Mouse (Mus musculus): ENCODE measurements around the gene Cenpx. TPM values are rescaled to one million over a fixed set of nuclear protein-coding genes. Genes with fewer than 3 reads are reported as not detected.
A peak's percentile ranks its signal among the peaks of the same experiment; 100 is the strongest.

Gene Cenpx
- polyA plus RNA-seq, 1 experiment from 2014 or later = 151 TPM

DNA sequence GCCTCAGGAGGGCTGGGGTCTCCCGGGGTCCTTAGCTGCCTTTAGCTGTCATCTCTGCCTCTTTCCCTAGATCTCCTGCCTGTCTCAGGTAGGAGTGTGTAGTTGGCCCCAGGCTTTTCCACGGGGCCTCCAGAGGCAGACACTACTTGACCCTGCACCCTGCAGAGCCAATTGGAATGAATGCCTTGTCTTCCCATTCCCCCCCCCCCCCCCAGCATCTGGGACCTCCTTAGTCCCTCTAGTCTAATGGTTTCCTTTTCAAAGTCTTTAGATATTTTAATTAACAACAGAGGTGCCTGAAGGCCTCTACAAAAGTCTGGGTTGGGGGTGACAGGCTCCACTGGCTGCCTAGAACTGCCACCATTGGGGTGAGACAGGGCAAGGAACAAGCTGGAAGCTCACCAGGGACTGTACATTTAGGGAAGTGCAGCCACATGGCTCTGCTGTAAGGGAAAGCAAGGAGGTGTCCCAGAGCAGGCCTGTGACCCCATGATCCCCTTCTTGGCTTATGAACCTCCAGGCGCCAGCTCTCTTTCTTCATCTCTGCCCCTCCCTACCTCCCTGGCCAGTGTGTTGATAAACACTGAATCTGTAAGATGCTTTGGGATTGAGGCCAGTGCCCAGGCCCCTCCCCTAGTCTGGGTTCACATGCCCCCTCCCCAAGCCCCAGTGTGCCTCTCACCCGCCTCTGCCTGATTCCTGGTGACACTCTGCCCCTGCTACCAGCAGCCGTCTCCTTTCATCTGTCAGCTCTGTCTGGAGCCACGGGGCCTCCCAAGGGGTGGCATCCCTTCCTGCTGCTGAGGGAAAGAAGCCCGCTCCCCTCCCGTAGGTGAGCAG, 8.8 kb downstream of the Cenpx start:
- ATAC-seq (ENCODE audit: low FRiP score, low TSS enrichment) = peak; percentile 55
- Histone ChIP-seq H3K27me3 (ENCODE audit: insufficient read depth, low read length) (no peaks in the 10 kb centered on the region), H3K36me3 (ENCODE audit: insufficient read depth, low read length) (peaks cover 10% of the 10 kb centered on the region), H3K9ac (replicated peaks; ENCODE audit: low read length) (peak overlapping the region; percentile 45), H3K4me1 (ENCODE audit: insufficient read depth, low read length) (peaks cover 50% of the 10 kb centered on the region), H3K4me2 (replicated peaks; ENCODE audit: low read depth, low read length) (no peak overlapping the region), H3K27ac (ENCODE audit: low read length) (peak overlapping the region; percentile 20; the same call in 1 of the 2 replicates), H3K9me3 (ENCODE audit: low read length) (no peaks in the 10 kb centered on the region), H3K4me3 (ENCODE audit: low read length) (no peak overlapping the region)
- WGBS = 26% methylated on average over 8 of the region's 8 CpGs

DNA sequence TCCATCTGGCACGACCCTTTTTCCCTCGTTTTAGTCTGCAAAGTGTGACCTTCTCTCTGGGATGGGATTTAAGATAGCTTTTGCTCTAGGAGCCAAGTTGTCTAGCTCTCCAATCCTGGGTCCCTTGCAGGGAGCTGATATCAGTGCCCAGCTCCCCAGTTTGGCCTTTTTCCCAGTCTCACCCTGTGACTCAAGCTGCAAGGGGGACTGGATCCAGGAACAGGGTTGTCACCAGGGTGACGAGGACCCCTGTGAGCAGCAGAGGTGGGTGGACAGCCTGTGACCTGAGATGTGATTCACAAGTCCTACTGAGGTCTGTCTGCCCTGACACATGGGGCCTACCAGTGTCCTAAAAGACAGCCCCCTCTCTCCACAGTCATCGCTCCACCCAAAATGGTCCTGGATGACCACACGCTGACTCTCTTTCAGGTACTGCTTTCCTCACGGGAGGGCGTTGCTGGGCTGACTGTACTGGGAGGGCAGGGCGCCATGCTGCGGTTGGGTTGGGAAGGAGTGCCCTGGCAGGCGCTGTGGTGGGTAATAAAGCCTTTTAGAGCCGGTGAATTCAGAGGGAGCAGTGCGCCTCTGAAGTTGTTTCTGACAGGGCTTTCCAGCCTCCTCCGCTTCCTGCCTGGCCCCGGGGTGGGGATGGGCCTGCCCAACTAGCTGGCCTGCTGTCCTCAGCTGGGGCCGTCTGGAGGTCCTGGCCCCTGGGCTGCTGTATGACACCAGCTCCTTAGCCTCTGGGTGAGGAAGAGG, 9.7 kb downstream of the Cenpx start:
- H3K9me3 ChIP-seq (ENCODE audit: low read length) = no peaks in the 10 kb centered on the region
- peak overlapping the region; percentile 45 for H3K9ac ChIP-seq (replicated peaks; ENCODE audit: low read length)
- no peak overlapping the region for H3K4me2 ChIP-seq (replicated peaks; ENCODE audit: low read depth, low read length)
- H3K27ac ChIP-seq (ENCODE audit: low read length) = peak overlapping the region; percentile 3; the same call in 1 of the 2 replicates
- 32% methylated on average over 15 of the region's 15 CpGs for WGBS
- no peak overlapping the region for H3K4me3 ChIP-seq (ENCODE audit: low read length)
- peaks cover 10% of the 10 kb centered on the region for H3K36me3 ChIP-seq (ENCODE audit: insufficient read depth, low read length)
- peaks cover 48% of the 10 kb centered on the region for H3K4me1 ChIP-seq (ENCODE audit: insufficient read depth, low read length)
- H3K27me3 ChIP-seq (ENCODE audit: insufficient read depth, low read length) = no peaks in the 10 kb centered on the region
- no peak for ATAC-seq (ENCODE audit: low FRiP score, low TSS enrichment)

DNA sequence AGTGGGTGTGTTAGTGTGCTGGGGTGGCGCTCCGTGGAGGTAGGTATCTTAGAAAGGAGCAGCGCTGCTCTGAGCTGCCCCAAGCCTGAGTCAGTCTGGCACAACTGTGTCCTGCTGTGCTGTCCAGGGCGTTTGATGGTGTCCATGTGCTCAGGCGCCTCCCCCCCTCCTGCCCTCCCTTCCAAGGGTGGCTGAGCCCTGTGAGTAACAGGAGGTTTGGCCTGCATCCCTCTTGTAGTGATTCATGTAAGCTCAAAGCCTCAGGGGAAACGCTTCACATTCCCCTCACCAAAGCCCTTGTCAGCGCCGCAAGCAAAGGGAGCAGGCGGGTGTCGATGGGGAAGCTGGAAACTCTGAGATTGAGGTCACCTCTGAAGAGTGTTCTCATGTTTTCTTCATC, 15.8 kb downstream of the Cenpx start:
- 29% methylated on average over 10 of the region's 10 CpGs for WGBS
- ATAC-seq (ENCODE audit: low FRiP score, low TSS enrichment) = peak; percentile 35

DNA sequence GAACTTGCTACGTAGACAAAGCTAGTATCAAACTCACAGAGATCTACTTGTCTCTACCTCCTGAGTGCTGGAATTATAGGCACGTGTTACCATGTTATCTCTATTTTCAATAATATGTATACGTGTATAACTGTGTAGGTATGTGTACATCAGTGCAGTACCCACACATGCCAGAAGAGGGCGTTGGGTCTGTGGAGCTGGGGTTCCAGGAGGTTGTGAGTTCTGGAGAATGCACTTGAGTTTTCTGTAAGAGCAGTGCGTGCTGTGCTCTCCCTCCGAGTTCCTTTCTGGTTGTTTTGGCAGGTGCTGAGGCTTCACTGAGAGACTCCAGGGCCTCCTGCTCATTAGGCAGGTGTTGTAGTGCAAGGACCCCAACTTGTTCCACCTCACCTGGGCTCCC, 17.0 kb downstream of the Cenpx start:
- 90% methylated on average over 6 of the region's 6 CpGs for WGBS
- no peak overlapping the region for H3K4me2 ChIP-seq (replicated peaks; ENCODE audit: low read depth, low read length)
- no peak for ATAC-seq (ENCODE audit: low FRiP score, low TSS enrichment)
- H3K9ac ChIP-seq (replicated peaks; ENCODE audit: low read length) = no peak overlapping the region
- H3K36me3 ChIP-seq (ENCODE audit: insufficient read depth, low read length) = peaks cover 21% of the 10 kb centered on the region
- no peaks in the 10 kb centered on the region for H3K9me3 ChIP-seq (ENCODE audit: low read length)
- H3K27ac ChIP-seq (ENCODE audit: low read length) = no peak overlapping the region
- H3K4me1 ChIP-seq (ENCODE audit: insufficient read depth, low read length) = peaks cover 33% of the 10 kb centered on the region
- no peaks in the 10 kb centered on the region for H3K27me3 ChIP-seq (ENCODE audit: insufficient read depth, low read length)
- H3K4me3 ChIP-seq (ENCODE audit: low read length) = no peak overlapping the region

More for the DNA sequence above, 15.8 kb downstream of the Cenpx start:
- Histone ChIP-seq H3K36me3 (ENCODE audit: insufficient read depth, low read length) (peaks cover 23% of the 10 kb centered on the region), H3K4me2 (replicated peaks; ENCODE audit: low read depth, low read length) (no peak overlapping the region), H3K27ac (ENCODE audit: low read length) (peak overlapping the region; percentile 48), H3K9me3 (ENCODE audit: low read length) (no peaks in the 10 kb centered on the region), H3K9ac (replicated peaks; ENCODE audit: low read length) (peak overlapping the region; percentile 7), H3K4me3 (ENCODE audit: low read length) (no peak overlapping the region), H3K4me1 (ENCODE audit: insufficient read depth, low read length) (peaks cover 33% of the 10 kb centered on the region), H3K27me3 (ENCODE audit: insufficient read depth, low read length) (no peaks in the 10 kb centered on the region)

- Histone ChIP-seq H3K4me1 (ENCODE audit: insufficient read depth, low read length) (peaks cover 33% of the 10 kb centered on the region), H3K9me3 (ENCODE audit: low read length) (no peaks in the 10 kb centered on the region), H3K9ac (replicated peaks; ENCODE audit: low read length) (no peak overlapping the region), H3K36me3 (ENCODE audit: insufficient read depth, low read length) (peaks cover 16% of the 10 kb centered on the region), H3K27me3 (ENCODE audit: insufficient read depth, low read length) (no peaks in the 10 kb centered on the region), H3K4me2 (replicated peaks; ENCODE audit: low read depth, low read length) (0 out of 2 replicates have a peak overlapping the region, but pooled peaks have one; percentile 4), H3K4me3 (ENCODE audit: low read length) (no peak overlapping the region), H3K27ac (ENCODE audit: low read length) (peak overlapping the region; percentile 65)
- WGBS = 16% methylated on average over 12 of the region's 12 CpGs
- ATAC-seq (ENCODE audit: low FRiP score, low TSS enrichment) = peak; percentile 85
These were observed 17.9 kb downstream of the Cenpx start for GRCm38 (mm10) chr11:120695641-120696040.

DNA sequence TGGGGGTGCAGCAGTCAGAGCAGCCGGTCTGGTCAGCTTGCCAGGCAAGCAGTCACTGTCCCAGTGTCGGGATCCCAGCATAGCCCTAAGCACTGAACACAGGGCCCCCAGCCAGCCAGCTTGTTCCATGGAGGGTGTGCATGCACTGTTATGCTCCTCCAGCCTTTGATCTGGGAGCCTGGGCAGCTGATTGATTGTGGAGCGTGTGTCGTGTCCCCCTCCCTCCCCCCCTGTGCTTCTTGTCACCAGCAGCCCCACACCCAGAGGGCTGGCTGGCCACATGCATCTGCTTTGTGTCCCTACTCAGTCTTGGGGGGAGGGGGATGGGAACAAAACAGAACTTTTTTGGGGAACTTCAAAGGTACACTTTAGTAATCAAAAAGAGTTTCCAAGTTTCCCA, 18.4 kb downstream of the Cenpx start:
- Histone ChIP-seq H3K4me2 (replicated peaks; ENCODE audit: low read depth, low read length) (0 out of 2 replicates have a peak overlapping the region, but pooled peaks have one; percentile 4), H3K27me3 (ENCODE audit: insufficient read depth, low read length) (no peaks in the 10 kb centered on the region), H3K4me3 (ENCODE audit: low read length) (no peak overlapping the region), H3K9ac (replicated peaks; ENCODE audit: low read length) (peak overlapping the region; percentile 25), H3K36me3 (ENCODE audit: insufficient read depth, low read length) (peaks cover 18% of the 10 kb centered on the region), H3K9me3 (ENCODE audit: low read length) (no peaks in the 10 kb centered on the region), H3K4me1 (ENCODE audit: insufficient read depth, low read length) (peaks cover 33% of the 10 kb centered on the region), H3K27ac (ENCODE audit: low read length) (peak overlapping the region; percentile 65)
- ATAC-seq (ENCODE audit: low FRiP score, low TSS enrichment) = peak; percentile 57
- WGBS = 10% methylated on average over 4 of the region's 4 CpGs

DNA sequence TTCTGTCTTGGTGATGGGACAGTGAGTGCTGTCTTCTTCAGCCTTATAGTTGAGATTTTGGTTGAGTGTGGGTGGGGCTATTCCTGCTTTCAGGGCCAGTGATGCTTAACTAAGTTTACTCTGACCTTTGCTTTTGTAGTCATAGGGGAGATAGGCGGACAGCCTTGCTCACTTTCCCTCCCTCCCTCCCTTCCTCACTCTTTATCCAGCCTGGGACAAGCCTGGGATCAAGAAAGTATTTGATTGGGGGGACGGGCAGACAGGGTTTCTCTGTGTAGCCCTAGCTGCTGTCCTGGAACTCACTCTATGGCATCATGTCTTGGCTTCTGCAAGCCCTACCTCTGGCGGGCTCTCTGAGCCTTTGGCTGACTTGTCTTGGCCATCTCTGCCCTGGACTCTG, 20.1 kb downstream of the Cenpx start:
- no peak overlapping the region for H3K4me3 ChIP-seq (ENCODE audit: low read length)
- no peak overlapping the region for H3K27ac ChIP-seq (ENCODE audit: low read length)
- no peak for ATAC-seq (ENCODE audit: low FRiP score, low TSS enrichment)
- H3K9me3 ChIP-seq (ENCODE audit: low read length) = no peaks in the 10 kb centered on the region
- H3K27me3 ChIP-seq (ENCODE audit: insufficient read depth, low read length) = no peaks in the 10 kb centered on the region
- H3K9ac ChIP-seq (replicated peaks; ENCODE audit: low read length) = no peak overlapping the region
- no peak overlapping the region for H3K4me2 ChIP-seq (replicated peaks; ENCODE audit: low read depth, low read length)
- peaks cover 28% of the 10 kb centered on the region for H3K36me3 ChIP-seq (ENCODE audit: insufficient read depth, low read length)
- peaks cover 32% of the 10 kb centered on the region for H3K4me1 ChIP-seq (ENCODE audit: insufficient read depth, low read length)
- 74% methylated on average over 3 of the region's 3 CpGs for WGBS

DNA sequence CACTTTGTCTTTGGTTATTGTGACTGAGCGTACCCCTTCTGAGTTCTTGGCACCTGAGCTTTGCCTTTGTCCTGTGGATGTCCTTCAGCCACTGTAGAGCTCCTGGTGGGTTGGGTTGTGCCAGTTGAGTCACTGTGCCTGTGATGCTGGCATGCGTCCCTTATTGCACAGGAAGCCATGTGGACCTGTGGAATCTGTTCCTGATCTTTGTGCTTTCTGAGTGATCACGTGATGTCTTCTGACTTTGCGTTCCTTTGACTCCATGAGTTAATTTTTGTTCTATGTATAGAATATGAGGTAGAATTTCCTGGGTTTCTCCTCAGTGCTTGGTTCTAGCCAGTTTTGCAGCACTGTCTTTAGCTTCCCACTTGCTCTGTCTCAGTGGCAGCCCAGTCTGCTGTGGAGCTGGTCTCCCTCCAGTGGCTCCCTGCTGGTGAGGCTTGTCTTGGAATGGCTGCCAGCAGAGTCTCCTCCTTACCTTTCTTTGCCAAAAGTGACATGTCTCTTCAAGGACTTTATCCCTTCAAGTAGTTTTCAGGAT, 21.0 kb downstream of the Cenpx start:
- H3K9me3 ChIP-seq (ENCODE audit: low read length) = no peaks in the 10 kb centered on the region
- peaks cover 29% of the 10 kb centered on the region for H3K36me3 ChIP-seq (ENCODE audit: insufficient read depth, low read length)
- no peaks in the 10 kb centered on the region for H3K27me3 ChIP-seq (ENCODE audit: insufficient read depth, low read length)
- H3K27ac ChIP-seq (ENCODE audit: low read length) = no peak overlapping the region
- no peak overlapping the region for H3K4me2 ChIP-seq (replicated peaks; ENCODE audit: low read depth, low read length)
- H3K4me1 ChIP-seq (ENCODE audit: insufficient read depth, low read length) = peaks cover 23% of the 10 kb centered on the region
- 88% methylated on average over 4 of the region's 4 CpGs for WGBS
- no peak overlapping the region for H3K9ac ChIP-seq (replicated peaks; ENCODE audit: low read length)
- no peak for ATAC-seq (ENCODE audit: low FRiP score, low TSS enrichment)
- H3K4me3 ChIP-seq (ENCODE audit: low read length) = no peak overlapping the region

DNA sequence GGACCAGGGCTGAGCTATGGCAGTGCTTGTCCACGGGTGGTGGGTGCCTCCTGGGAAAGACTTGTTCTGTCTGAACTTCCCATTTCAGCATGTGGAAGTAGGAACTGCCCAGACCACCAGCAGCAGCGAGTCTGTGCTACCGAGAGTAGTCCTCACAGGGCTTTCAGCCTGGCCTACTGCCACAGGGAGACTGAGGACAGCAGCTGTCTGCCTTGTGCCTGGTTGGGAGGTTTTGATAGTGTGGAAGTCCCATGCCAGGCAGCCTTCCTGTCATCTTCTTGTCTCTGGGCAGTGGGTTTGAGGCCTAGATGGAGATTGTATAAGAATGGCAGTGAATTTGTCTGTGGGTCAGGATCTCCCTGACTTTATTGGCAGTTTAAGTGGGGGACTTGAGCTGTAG, 24.2 kb downstream of the Cenpx start:
- no peak for ATAC-seq (ENCODE audit: low FRiP score, low TSS enrichment)
- Histone ChIP-seq H3K4me3 (ENCODE audit: low read length) (no peak overlapping the region), H3K4me1 (ENCODE audit: insufficient read depth, low read length) (0 out of 2 replicates have a peak, but pooled peaks cover 5% of the 10 kb centered on the region), H3K9ac (replicated peaks; ENCODE audit: low read length) (no peak overlapping the region), H3K4me2 (replicated peaks; ENCODE audit: low read depth, low read length) (no peak overlapping the region), H3K27me3 (ENCODE audit: insufficient read depth, low read length) (no peaks in the 10 kb centered on the region), H3K9me3 (ENCODE audit: low read length) (no peaks in the 10 kb centered on the region), H3K36me3 (ENCODE audit: insufficient read depth, low read length) (peaks cover 36% of the 10 kb centered on the region), H3K27ac (ENCODE audit: low read length) (no peak overlapping the region)
- 85% methylated on average over 3 of the region's 3 CpGs for WGBS

All from kidney, embryonic 16.5 days (tissue).